Mouse (Mus musculus) embryonic facial prominence, embryonic 12.5 days (tissue): Measurements from ENCODE around the gene Cdrt4. TPM values are rescaled to one million over a fixed set of nuclear protein-coding genes. Genes with fewer than 3 reads are reported as not detected.

Experiments
- ATAC-seq: fragments of 200-750 bp; cut with Nextera tagmentation; 2 replicates; pipeline ENCODE4 v1.8.0; 2017; ENCODE audit not compliant: insufficient number of reproducible peaks, insufficient read depth, low FRiP score, low TSS enrichment
- H3K27ac ChIP-seq: fragments of 300-500 bp; sonication (generic); 2 replicates; pipeline ENCODE4 v1.5.1; 2016; ENCODE audit warnings: mild to moderate bottlenecking
- H3K27me3 ChIP-seq: fragments of 300-500 bp; sonication (generic); 2 replicates; pipeline ENCODE4 v1.6.1; 2016; ENCODE audit warnings: mild to moderate bottlenecking, moderate library complexity
- H3K36me3 ChIP-seq: fragments of 300-500 bp; sonication (generic); 2 replicates; pipeline ENCODE4 v1.6.1; 2016; ENCODE audit warnings: mild to moderate bottlenecking
- H3K4me1 ChIP-seq: fragments of 300-500 bp; sonication (generic); 2 replicates; pipeline ENCODE4 v1.6.1; 2016
- H3K4me2 ChIP-seq: fragments of 300-500 bp; sonication (generic); replicated peaks from 2 replicates; pipeline ENCODE4 v1.6.1; 2016; ENCODE audit warnings: mild to moderate bottlenecking, moderate library complexity
- H3K4me3 ChIP-seq: fragments of 300-500 bp; sonication (generic); 2 replicates; pipeline ENCODE4 v1.5.1; 2016; ENCODE audit warnings: mild to moderate bottlenecking
- H3K9ac ChIP-seq: fragments of 300-500 bp; sonication (generic); 2 replicates; pipeline ENCODE4 v1.6.1; 2016; ENCODE audit warnings: mild to moderate bottlenecking, moderate library complexity
- H3K9me3 ChIP-seq: fragments of 300-500 bp; sonication (generic); 2 replicates; pipeline ENCODE4 v1.6.1; 2016; ENCODE audit warnings: mild to moderate bottlenecking, moderate library complexity
- WGBS: fragments of 180-500 bp; shearing (Covaris S2); methylation state at CpG from one replicate; pipeline ENCODE4 v1.1.7; 2016; 5-methylcytosine and 5-hydroxymethylcytosine counted together
- polyA plus RNA-seq: library from polyadenylated mRNA; unstranded; fragments of >200 nt; fragmentation: Nextera tagmentation; extraction: Ambion mirVana; gene quantifications from 2 replicates; pipeline ENCODE4 v1.2.1, GENCODE M21; 2016

Cdrt4 gene
- polyA plus RNA-seq, 1 experiment from 2014 or later, result 0.32 TPM

DNA sequence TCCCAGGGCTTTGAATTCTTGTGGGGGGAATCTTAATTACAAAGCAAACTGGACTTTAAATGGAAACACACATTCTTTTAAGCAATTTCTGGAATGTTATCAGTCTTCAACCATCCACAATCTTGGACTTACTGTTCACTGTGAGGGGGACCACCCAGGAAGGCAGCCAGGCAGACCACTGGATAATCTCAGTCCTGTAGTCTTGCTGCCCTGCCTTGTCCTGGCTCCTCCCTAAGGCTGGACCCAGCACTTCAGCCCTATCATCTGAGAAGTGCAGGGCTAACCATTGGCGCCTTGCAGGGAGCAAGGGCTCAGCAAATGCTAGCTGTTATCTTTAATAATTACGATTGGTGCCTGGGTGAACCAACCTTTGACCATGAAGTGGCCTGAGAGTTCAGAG, 73.1 kb downstream of the Cdrt4 start:
- peaks cover 15% of the 10 kb centered on the region for H3K4me1 ChIP-seq
- ATAC-seq, result no peak
- H3K27me3 ChIP-seq, result no peaks in the 10 kb centered on the region
- H3K4me3 ChIP-seq, result no peak overlapping the region
- WGBS, result 38% methylated on average over 2 of the region's 2 CpGs
- no peak overlapping the region for H3K4me2 ChIP-seq
- H3K9ac ChIP-seq, result no peak overlapping the region
- no peaks in the 10 kb centered on the region for H3K9me3 ChIP-seq
- no peaks in the 10 kb centered on the region for H3K36me3 ChIP-seq
- H3K27ac ChIP-seq, result no peak overlapping the region

DNA sequence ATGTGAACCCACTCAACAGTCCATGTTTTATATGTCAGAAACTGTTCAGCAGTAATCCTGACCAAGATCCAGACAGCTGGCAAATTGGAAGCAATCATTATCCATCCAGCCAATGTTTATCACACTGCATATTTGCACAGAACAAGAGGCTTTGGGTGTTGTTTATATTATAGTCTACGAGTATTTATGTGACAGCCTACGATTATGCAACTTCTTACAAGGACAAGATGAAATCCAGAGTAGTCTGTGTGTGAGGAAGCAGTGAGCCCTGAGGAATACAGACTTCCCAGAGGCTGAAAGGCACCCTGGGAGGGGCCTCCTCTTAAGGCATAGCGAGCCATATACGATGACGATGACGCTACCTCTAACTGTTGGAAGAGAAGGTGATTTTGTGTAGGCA, 74.5 kb downstream of the Cdrt4 start:
- H3K4me1 ChIP-seq, result peaks cover 20% of the 10 kb centered on the region
- no peak overlapping the region for H3K4me3 ChIP-seq
- no peak overlapping the region for H3K27ac ChIP-seq
- no peaks in the 10 kb centered on the region for H3K36me3 ChIP-seq
- WGBS, result 73% methylated on average over 6 of the region's 6 CpGs
- H3K9me3 ChIP-seq, result no peaks in the 10 kb centered on the region
- H3K27me3 ChIP-seq, result no peaks in the 10 kb centered on the region
- H3K9ac ChIP-seq, result no peak overlapping the region
- ATAC-seq, result no peak
- no peak overlapping the region for H3K4me2 ChIP-seq

DNA sequence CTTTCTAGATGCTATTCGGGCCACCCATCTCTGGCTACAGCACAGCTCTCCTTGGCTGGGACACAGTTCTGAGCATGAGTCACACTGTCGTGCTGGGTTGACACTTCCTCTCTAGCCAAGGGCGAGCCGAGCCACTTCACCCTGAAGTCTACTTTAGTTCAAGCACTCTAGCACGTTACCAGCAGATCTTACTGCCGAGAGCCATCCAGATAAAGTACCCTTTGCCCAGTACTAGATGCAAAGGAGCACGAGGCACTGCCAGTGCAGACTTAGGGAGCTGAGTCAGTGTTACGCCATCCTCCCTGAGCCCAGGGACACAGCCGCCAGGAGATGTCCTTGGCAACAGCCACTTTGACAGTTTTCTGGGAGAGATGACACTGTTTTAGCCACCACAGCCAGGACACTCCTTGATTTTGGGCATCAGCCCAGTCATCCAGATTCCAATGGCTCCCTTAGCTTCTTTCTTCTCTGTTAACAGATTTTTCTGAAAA, 75.7 kb downstream of the Cdrt4 start:
- Histone ChIP-seq H3K9ac (no peak overlapping the region), H3K4me2 (no peak overlapping the region), H3K36me3 (no peaks in the 10 kb centered on the region), H3K4me1 (peaks cover 14% of the 10 kb centered on the region), H3K9me3 (no peaks in the 10 kb centered on the region), H3K27me3 (no peaks in the 10 kb centered on the region), H3K4me3 (no peak overlapping the region), H3K27ac (no peak overlapping the region)
- no peak for ATAC-seq
- WGBS, result 84% methylated on average over 9 of the region's 9 CpGs

- Histone ChIP-seq H3K4me1 (peaks cover 12% of the 10 kb centered on the region), H3K36me3 (no peaks in the 10 kb centered on the region), H3K9me3 (no peaks in the 10 kb centered on the region), H3K4me3 (no peak overlapping the region), H3K9ac (no peak overlapping the region), H3K4me2 (no peak overlapping the region), H3K27ac (no peak overlapping the region), H3K27me3 (no peaks in the 10 kb centered on the region)
- ATAC-seq, result no peak
- 83% methylated on average over 3 of the region's 3 CpGs for WGBS
Measured at GRCm38 (mm10) chr11:63028131-63028530, 77.1 kb downstream of the Cdrt4 start.

- Histone ChIP-seq H3K36me3 (no peaks in the 10 kb centered on the region), H3K27me3 (no peaks in the 10 kb centered on the region), H3K27ac (no peak overlapping the region), H3K4me1 (peaks cover 12% of the 10 kb centered on the region), H3K9ac (no peak overlapping the region), H3K4me2 (no peak overlapping the region), H3K9me3 (no peaks in the 10 kb centered on the region), H3K4me3 (no peak overlapping the region)
- no peak for ATAC-seq
- 41% methylated on average over 4 of the region's 4 CpGs for WGBS
Measured at GRCm38 (mm10) chr11:63029148-63029714, 78.2 kb downstream of the Cdrt4 start.

GRCm38 (mm10) chr11:63029721-63030120, 78.7 kb downstream of the Cdrt4 start:
- H3K36me3 ChIP-seq, result no peaks in the 10 kb centered on the region
- H3K4me2 ChIP-seq, result no peak overlapping the region
- WGBS, result 78% methylated on average over 6 of the region's 6 CpGs
- ATAC-seq, result no peak
- peaks cover 12% of the 10 kb centered on the region for H3K4me1 ChIP-seq
- H3K4me3 ChIP-seq, result no peak overlapping the region
- no peaks in the 10 kb centered on the region for H3K27me3 ChIP-seq
- H3K9me3 ChIP-seq, result no peaks in the 10 kb centered on the region
- H3K9ac ChIP-seq, result no peak overlapping the region
- no peak overlapping the region for H3K27ac ChIP-seq

DNA sequence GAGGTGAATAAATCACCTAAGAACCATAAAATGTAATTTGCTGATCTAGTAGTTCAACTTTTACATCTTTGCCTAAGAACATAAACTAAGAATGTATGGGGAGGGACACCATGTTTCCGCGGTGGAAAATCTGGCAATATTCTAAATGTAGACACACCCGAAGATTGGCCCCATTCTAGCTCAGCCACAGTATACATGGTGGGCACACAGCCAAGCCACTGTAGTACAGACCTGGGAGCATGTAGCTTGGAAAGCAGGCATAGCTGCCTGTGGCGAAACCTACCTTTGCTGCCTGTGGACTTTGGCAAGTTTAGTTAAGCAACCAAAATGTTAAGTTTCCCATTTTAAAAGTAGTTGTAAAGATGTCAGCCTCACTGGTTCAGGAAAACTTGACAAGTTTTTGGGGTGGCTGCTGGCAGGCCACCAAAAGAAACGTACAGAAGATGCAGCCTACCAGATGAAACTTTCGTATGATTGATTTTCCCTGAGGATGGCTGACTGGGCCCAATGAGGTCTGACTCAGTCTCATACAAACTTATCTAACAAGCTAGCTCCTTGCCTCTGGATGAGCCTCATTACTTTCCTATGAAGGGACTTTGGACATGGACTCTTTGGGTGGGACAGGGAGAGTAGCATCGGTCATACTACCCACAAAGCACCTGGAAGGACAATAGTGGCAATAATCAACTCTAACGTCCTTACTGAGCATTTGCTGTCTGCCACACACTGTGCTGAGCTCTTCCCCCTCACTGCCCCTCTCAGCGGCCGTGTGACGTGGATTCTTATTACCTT, 84.6 kb downstream of the Cdrt4 start:
- Histone ChIP-seq H3K27ac (no peak overlapping the region), H3K4me3 (no peak overlapping the region), H3K27me3 (no peaks in the 10 kb centered on the region), H3K4me2 (no peak overlapping the region), H3K9ac (no peak overlapping the region), H3K9me3 (no peaks in the 10 kb centered on the region), H3K36me3 (no peaks in the 10 kb centered on the region), H3K4me1 (0 out of 2 replicates have a peak, but pooled peaks cover 4% of the 10 kb centered on the region)
- no peak for ATAC-seq
- WGBS, result 83% methylated on average over 11 of the region's 11 CpGs

DNA sequence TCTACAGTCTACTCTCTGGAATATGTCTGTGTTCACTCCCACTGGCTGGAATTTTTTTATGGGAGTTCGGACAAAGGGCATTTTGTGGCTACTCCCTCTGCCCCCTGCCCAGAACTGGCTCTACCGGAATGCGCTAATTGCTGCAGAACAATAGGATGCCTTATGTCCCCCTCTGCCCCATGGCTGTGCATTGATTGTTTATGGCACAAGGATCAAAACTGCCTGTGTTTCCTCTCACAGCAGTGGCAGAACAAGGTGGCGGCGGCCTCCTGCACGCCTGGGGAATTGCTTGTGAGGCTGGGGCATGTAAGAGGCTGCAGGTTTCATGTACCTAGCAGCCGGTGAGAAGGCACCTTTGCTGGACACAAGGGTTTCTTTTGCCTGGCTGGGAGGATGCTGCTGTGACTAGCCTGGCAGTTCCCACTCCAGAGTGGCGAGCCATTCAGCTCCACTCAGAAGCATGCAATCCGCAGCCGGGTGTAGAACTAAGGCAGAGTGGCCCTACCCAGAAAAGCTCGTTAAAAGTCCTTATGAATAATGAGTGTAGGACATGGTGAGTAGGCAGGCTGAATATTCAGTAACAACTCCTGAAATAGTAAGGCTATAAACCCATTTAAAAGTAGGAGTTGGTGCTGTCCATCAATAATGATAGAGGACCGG, 89.1 kb downstream of the Cdrt4 start:
- Histone ChIP-seq H3K27me3 (no peaks in the 10 kb centered on the region), H3K27ac (no peak overlapping the region), H3K4me2 (no peak overlapping the region), H3K36me3 (no peaks in the 10 kb centered on the region), H3K9me3 (no peaks in the 10 kb centered on the region), H3K9ac (no peak overlapping the region), H3K4me1 (0 out of 2 replicates have a peak, but pooled peaks cover 4% of the 10 kb centered on the region), H3K4me3 (no peak overlapping the region)
- 38% methylated on average over 12 of the region's 12 CpGs for WGBS
- ATAC-seq, result no peak

Other genes starting within 250 kb of the Cdrt4 start
- 16.9 and 18.7 TPM in 2 replicates for gene Zfp287, start 219.3 kb upstream of the Cdrt4 start, polyA plus RNA-seq
- gene Gm10428, start 198.1 kb upstream of the Cdrt4 start, polyA plus RNA-seq, result not detected in 2 replicates
- 38.0 and 40.4 TPM in 2 replicates for gene Zfp286, start 161.7 kb upstream of the Cdrt4 start, polyA plus RNA-seq
- gene Trim16, start 131.0 kb upstream of the Cdrt4 start, polyA plus RNA-seq, result 14.0 and 16.8 TPM in 2 replicates
- gene Fbxw10, start 104.1 kb upstream of the Cdrt4 start, polyA plus RNA-seq, result 0.67 and 0.77 TPM in 2 replicates
- gene Tvp23b, start 71.7 kb upstream of the Cdrt4 start, polyA plus RNA-seq, result 60.0 and 61.7 TPM in 2 replicates
- gene Tekt3, start 110.5 kb downstream of the Cdrt4 start, polyA plus RNA-seq, result 0.12 TPM in 1 of 2 replicates, not detected in the other
- gene Pmp22, start 177.8 kb downstream of the Cdrt4 start, polyA plus RNA-seq, result 81.0 and 82.1 TPM in 2 replicates